Mouse (Mus musculus) limb, embryonic 10.5 days (tissue): ENCODE measurements around the gene Lsm12. TPM values are rescaled to one million over a fixed set of nuclear protein-coding genes. Genes with fewer than 3 reads are reported as not detected.

Source experiments
- DNase-seq: peaks from one replicate; pipeline ENCODE4 v3.0.0-alpha.2; 2017; ENCODE audit warnings: low spot score
- H3K27ac ChIP-seq: fragments of 300-500 bp; sonication (generic); 2 replicates; pipeline ENCODE4 v1.5.1; 2016; ENCODE audit warnings: mild to moderate bottlenecking
- H3K27me3 ChIP-seq: fragments of 300-500 bp; sonication (generic); 2 replicates; pipeline ENCODE4 v1.6.1; 2016; ENCODE audit warnings: low read depth, mild to moderate bottlenecking; ENCODE audit not compliant: poor library complexity, severe bottlenecking
- H3K36me3 ChIP-seq: fragments of 300-500 bp; sonication (generic); 2 replicates; pipeline ENCODE4 v1.6.1; 2016; ENCODE audit warnings: mild to moderate bottlenecking, moderate library complexity
- H3K4me1 ChIP-seq: fragments of 300-500 bp; sonication (generic); 2 replicates; pipeline ENCODE4 v1.6.1; 2016
- H3K4me3 ChIP-seq: fragments of 300-500 bp; sonication (generic); 2 replicates; pipeline ENCODE4 v1.5.1; 2016; ENCODE audit warnings: mild to moderate bottlenecking, moderate library complexity
- H3K9me3 ChIP-seq: fragments of 300-500 bp; sonication (generic); replicated peaks from 2 replicates; pipeline ENCODE4 v1.6.1; 2016; ENCODE audit warnings: mild to moderate bottlenecking
- WGBS: fragments of 180-500 bp; shearing (Covaris S2); methylation state at CpG from one replicate; pipeline ENCODE4 v1.1.7; 2016; 5-methylcytosine and 5-hydroxymethylcytosine counted together
- microRNA-seq: library from miRNA; unstranded; fragments of <30 nt; microRNA quantifications from one replicate; pipeline ENCODE4, GENCODE M21; 2017
- polyA plus RNA-seq: library from polyadenylated mRNA; unstranded; fragments of >200 nt; fragmentation: Nextera tagmentation; extraction: Ambion mirVana; gene quantifications from 2 replicates; pipeline ENCODE4 v1.2.1, GENCODE M21; 2016

Lsm12 gene
- polyA plus RNA-seq, 1 experiment from 2014 or later = 125 TPM

DNA sequence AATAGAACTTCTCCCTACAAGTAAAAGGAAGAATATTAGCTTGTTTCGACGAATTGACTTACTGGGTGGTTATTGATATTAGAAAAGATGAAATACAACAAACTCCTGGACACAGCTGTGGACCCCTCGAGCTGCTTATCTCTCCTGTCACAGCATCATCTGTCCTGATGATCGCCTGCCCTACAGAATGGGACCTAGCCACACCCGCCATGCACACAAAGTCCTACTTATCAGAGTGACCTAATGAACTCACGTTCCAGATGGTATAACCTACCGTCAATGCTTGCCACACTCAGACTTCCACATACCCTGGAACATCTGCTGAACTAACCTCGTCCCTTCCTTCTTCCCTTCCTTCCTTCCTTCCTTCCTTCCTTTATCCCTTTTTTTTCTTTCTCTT, 68.9 kb downstream of the Lsm12 start:
- no peak overlapping the region for H3K27ac ChIP-seq
- H3K9me3 ChIP-seq = no peaks in the 10 kb centered on the region
- H3K4me1 ChIP-seq = no peaks in the 10 kb centered on the region
- no peak for DNase-seq
- WGBS = 72% methylated on average over 8 of the region's 8 CpGs
- H3K36me3 ChIP-seq = no peaks in the 10 kb centered on the region
- peaks cover 11% of the 10 kb centered on the region for H3K27me3 ChIP-seq
- H3K4me3 ChIP-seq = no peak overlapping the region

Small RNA genes within 50 kb of the gene (microRNA-seq; reads per million reads assigned to microRNA genes)
- not detected for gene Mir8101

Other genes with a start within 250 kb of the Lsm12 start
- gene Sost, start 218.3 kb downstream of the Lsm12 start, polyA plus RNA-seq = 1.6 and 1.9 TPM in 2 replicates
- gene Cfap97d1, start 201.0 kb downstream of the Lsm12 start, polyA plus RNA-seq = not detected in 2 replicates
- gene Dusp3, start 198.3 kb downstream of the Lsm12 start, polyA plus RNA-seq = 9.2 TPM in 2 replicates
- 17.7 and 18.4 TPM in 2 replicates for gene Mpp3, start 156.8 kb downstream of the Lsm12 start, polyA plus RNA-seq
- 0.38 and 0.45 TPM in 2 replicates for gene Cd300lg, start 143.8 kb downstream of the Lsm12 start, polyA plus RNA-seq
- 11.5 and 16.6 TPM in 2 replicates for gene Mpp2, start 96.8 kb downstream of the Lsm12 start, polyA plus RNA-seq
- not detected in 2 replicates for gene Ppy, start 84.0 kb downstream of the Lsm12 start, polyA plus RNA-seq
- not detected in 2 replicates for gene Pyy, start 77.5 kb downstream of the Lsm12 start, polyA plus RNA-seq
- 0.09 and 0.20 TPM in 2 replicates for gene Nags, start 39.8 kb downstream of the Lsm12 start, polyA plus RNA-seq
- 34.0 and 39.6 TPM in 2 replicates for gene Tmem101, start 28.9 kb downstream of the Lsm12 start, polyA plus RNA-seq
- gene G6pc3, start 4.3 kb upstream of the Lsm12 start, polyA plus RNA-seq = 41.4 and 41.6 TPM in 2 replicates
- gene Hdac5, start 44.9 kb upstream of the Lsm12 start, polyA plus RNA-seq = 36.4 and 50.2 TPM in 2 replicates
- 33.4 and 35.7 TPM in 2 replicates for gene BC030867, start 63.6 kb upstream of the Lsm12 start, polyA plus RNA-seq
- gene Asb16, start 83.4 kb upstream of the Lsm12 start, polyA plus RNA-seq = 0.06 and 0.08 TPM in 2 replicates
- gene Tmub2, start 99.6 kb upstream of the Lsm12 start, polyA plus RNA-seq = 37.3 and 44.0 TPM in 2 replicates
- 16.6 and 20.1 TPM in 2 replicates for gene Atxn7l3, start 111.3 kb upstream of the Lsm12 start, polyA plus RNA-seq
- 102 and 108 TPM in 2 replicates for gene Ubtf, start 134.4 kb upstream of the Lsm12 start, polyA plus RNA-seq
- 34.5 and 37.2 TPM in 2 replicates for gene Slc4a1, start 180.9 kb upstream of the Lsm12 start, polyA plus RNA-seq
- 1.2 and 1.3 TPM in 2 replicates for gene Rundc3a, start 208.1 kb upstream of the Lsm12 start, polyA plus RNA-seq
- gene Slc25a39, start 222.7 kb upstream of the Lsm12 start, polyA plus RNA-seq = 209 and 242 TPM in 2 replicates
- 78.5 and 93.2 TPM in 2 replicates for gene Grn, start 245.0 kb upstream of the Lsm12 start, polyA plus RNA-seq